Mouse (Mus musculus) ovary, postnatal 36 days (tissue): ENCODE results near the gene Snx15.

ENCODE experiments used
- DNase-seq: peaks from one replicate; pipeline ENCODE4 v3.0.0; 2022; ENCODE audit warnings: low spot score, mixed read lengths

Gene Snx15

DNA sequence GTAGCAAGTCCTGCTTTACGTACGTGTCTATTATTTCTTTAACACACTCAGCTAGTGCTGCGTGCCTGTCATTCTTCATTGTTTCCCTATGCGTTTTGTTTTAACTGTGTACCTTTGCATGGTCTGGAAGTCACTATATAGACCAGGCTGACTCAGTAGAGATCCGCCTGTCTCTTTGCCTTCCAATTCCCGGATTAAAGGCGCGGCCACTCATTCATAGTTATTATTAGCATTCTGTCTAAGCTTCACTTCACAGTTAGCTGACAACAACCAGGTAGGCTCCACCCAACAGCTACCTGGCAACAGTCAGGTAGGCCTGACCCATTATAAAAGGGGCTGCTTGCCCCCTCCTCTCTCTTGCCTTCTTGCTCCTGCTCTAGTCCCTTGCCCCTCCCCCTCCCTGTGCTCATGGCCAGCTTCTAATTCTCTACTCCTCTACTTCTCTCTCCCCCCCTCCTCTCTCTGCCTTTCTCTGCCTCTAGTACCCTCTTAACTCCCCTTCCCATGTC is 9.4 kb downstream of the Snx15 start:
- DNase-seq = no peak

GRCm38 (mm10) chr19:6117986-6118676 is 10.0 kb downstream of the Snx15 start, which contains the start of gene Sac3d1:
TSS of gene Sac3d1 (minus strand) at chr19:6118650.
- peak; percentile 85 for DNase-seq

- no peak for DNase-seq
Measured at GRCm38 (mm10) chr19:6117346-6117985, 10.6 kb downstream of the Snx15 start.

DNA sequence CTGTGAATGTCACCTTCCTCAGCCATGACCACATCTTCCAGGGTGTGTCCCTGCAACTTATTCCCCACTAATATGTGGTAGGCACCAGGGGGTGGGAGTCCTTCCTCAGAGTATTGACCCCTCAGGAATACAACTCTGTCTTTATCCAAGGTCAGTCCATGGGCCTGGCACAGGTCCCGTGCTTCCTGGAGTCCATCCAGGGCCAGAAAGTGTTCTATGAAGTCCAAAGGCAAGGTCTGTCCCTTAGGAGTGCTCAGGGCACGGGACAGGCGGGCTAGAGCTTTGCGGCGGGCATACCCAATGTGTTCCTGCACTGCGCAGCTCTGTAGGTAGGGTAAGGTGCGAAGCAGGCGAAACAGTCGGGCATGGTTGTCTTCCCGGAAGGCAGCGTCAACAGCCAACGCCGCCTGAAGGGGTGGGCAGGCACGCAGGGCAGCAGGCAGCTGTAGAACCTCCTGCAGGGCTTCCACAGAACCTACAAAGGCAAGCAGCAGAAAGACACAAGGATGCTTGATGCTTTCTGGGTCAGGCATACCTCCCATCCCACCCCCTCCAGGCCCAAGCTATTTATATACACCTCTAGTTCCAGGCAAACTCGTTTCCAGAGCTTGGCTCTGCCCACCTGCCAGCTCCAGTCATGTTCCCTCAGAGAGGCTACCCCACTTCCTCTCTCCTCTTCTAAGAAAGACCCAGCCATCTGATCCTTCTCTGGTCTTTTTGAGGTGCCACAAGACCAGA is 11.8 kb downstream of the Snx15 start:
- DNase-seq = no peak

- no peak for DNase-seq
Measured at GRCm38 (mm10) chr19:6113116-6113515, 15.0 kb downstream of the Snx15 start.

- no peak for DNase-seq
Measured at GRCm38 (mm10) chr19:6105586-6105985, 22.5 kb downstream of the Snx15 start, which contains the start of gene Naaladl1. TSS of gene Naaladl1 (plus strand) at chr19:6105782.

GRCm38 (mm10) chr19:6104476-6104875 is 23.6 kb downstream of the Snx15 start:
- no peak for DNase-seq

DNA sequence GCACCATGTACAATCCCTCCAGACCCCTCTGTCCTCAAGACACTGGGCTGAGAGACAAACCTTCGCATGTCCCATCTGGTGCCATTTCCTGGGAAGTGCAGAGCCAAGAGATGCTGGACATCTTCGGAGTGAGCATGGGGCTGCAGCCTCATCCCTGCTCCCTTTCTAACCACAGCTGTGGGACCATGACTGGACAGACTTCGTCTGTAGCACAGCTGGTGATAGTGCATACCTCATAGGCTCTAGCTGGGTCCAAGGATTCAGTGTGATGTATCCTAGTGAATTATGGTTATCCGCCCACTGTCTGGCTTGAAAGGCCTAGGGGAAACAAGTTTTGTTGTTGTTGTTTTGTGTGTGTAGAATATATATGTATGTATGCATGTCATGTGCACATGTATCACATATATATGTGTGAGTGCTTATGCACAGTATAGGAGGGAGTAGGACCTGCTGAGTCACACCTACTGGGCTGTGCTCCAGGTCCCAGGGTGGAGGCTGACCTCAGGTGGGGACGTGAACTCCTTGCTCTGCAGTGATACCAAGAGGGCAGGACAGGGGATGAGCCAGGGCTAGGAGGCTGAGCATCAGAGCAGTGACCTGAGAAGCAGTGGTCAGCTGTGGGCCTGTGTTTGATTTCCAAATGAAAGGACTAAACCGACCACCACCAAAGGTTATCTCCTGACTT is 25.8 kb downstream of the Snx15 start:
- no peak for DNase-seq

DNA sequence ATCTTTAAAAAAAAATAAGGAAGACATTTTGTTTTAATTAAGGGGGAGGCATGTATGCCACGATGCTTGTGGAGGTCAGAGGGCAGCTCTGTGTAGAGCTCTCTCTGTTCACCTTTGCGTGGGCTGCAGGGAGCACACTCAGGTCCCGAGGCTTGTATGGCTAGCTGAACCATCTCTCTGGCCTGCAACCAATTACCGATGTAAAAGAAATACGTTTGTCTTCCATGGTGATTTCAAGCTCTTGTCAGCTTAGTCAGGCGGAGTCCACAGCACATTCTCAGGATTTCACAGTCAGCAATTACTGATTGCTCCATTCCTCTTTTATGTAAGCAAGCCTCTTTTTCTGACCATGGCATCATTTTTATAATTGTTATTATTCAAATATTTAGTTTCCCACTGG is 26.9 kb downstream of the Snx15 start:
- DNase-seq = no peak

DNA sequence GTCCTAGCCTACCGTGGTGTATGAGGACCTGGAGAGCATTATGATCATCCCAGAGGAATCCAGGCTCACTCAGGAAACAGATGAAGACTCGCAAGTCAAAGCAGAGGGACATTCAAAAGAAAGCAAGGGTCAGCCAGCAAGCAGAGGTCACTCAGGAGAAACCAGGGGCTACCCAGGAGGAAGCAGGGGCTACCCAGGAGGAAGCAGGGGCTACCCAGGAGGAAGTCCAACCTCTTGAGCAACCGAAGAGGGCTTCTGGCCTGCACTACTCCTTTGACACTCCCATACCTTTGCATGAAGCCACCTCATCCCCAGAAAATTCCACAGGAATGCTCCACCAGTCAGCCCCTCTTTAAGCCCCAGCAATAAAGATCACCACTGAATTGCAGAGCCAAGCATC is 30.3 kb downstream of the Snx15 start:
- DNase-seq = no peak

DNA sequence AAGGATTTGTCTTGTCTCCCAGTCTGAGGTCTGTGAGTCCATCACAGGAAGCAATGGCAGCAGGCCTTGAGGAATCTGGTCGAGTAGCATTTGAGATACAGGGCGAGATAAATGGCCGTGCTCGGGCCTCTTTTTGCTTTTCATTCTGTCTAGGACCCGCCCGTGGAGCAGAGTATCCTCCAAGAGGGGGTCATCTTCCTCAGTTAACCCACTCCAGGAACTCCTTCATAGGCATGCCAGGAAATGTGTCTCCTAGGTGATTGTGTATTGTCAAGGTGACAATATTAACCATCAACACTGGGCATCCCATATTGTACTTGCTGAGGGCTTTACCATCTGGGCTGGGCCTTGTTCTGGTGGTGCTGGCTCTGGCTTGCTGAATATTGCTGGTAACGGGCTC is 34.0 kb downstream of the Snx15 start, which contains the start of gene AC131692.1:
AC131692.1 (plus strand) TSS at position 301 of the 400 bp plus-strand sequence.
- no peak for DNase-seq

DNA sequence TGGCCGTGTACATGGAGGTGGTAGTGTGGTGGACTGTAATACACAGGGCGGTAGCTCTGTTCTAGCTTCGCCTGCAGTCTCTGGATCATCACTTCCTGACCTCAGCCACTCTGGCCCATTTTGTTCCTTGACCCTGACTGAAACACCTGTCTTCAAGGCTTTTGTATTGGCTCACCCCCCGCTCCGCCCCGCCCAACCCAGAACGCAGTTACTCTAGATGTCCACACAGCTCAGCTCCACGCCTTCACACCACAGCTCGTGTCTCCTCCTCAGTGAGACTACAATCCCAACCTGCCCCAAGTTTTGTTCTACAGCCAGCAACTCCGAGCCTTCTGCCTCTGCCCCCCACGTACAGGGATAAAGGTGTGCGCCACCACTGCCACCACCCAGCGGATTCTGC is 39.3 kb downstream of the Snx15 start:
- DNase-seq = no peak

DNA sequence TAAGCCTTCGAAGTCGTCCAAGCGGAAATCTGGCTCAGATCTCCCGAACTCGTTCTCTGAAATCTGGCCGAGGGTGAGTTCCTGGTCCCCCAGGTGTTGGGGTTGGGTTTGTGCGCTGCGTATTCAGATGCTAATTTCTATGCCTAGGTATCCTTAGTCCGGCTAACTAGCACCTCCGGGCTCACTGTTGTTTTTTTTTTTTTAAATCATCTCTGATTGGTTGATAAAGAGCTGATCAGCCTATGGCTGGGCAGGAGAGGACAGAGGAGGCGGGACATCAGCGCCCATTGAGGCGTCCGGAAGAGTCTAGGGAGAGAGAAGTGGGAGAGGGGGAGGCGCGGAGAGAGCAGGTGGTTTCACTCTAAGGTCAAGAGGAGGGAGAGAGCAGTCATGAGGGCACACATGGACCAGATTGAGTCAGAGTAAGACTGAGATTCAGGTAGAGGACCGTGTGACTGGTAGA is 42.7 kb downstream of the Snx15 start:
- peak; percentile 52 for DNase-seq

DNA sequence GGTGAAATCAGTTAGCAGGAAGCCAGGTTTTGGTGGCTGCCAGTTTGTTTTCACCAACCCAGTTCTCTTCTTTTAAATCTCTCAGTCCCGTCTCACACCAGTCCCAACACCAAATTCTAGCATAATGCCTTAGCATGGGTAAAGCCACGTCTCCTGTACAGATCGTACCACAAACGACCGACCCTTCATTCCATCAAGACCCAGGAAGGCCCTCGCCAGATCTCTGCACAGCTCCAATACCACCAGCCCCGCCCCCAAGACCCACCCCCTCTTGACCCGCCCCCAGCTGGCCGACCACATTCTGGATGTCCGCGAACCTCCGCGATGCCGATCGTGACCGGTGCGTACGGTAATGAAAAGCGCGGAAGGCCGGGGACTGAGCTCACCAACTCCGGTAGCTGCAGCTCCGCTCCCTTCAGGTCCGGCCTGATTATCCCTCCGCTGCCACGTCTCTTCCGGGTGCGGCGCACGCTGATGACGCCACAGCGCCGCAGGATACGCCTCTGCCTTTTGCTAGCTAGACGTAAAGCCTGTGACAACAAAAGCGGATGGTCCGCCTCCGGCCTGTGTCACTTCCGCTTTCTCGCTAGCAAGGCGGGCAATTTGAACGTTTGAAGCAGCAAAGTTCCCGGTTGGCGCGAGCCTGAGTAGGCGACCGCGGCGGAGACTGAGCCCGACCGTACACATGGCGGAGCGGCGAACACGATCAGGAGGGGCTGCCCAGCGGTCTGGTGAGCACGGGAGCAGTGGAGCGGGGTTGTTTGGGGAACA is 43.4 kb downstream of the Snx15 start, which contains the start of the genes Zfpl1 and Cdca5:
Zfpl1 (minus strand) TSS at position 479 of the 771 bp plus-strand sequence.
Cdca5 (plus strand) TSS at position 506 of the 771 bp plus-strand sequence.
- DNase-seq = peak; percentile 94

- no peak for DNase-seq
Measured at GRCm38 (mm10) chr19:6082156-6082555, 45.9 kb downstream of the Snx15 start, which contains the start of gene Gm28374. TSS of gene Gm28374 (minus strand) at chr19:6082256.

- DNase-seq = no peak
Measured at GRCm38 (mm10) chr19:6079983-6080480, 48.1 kb downstream of the Snx15 start, which contains the start of gene Tmem262. TSS of gene Tmem262 (plus strand) at chr19:6080033.

DNA sequence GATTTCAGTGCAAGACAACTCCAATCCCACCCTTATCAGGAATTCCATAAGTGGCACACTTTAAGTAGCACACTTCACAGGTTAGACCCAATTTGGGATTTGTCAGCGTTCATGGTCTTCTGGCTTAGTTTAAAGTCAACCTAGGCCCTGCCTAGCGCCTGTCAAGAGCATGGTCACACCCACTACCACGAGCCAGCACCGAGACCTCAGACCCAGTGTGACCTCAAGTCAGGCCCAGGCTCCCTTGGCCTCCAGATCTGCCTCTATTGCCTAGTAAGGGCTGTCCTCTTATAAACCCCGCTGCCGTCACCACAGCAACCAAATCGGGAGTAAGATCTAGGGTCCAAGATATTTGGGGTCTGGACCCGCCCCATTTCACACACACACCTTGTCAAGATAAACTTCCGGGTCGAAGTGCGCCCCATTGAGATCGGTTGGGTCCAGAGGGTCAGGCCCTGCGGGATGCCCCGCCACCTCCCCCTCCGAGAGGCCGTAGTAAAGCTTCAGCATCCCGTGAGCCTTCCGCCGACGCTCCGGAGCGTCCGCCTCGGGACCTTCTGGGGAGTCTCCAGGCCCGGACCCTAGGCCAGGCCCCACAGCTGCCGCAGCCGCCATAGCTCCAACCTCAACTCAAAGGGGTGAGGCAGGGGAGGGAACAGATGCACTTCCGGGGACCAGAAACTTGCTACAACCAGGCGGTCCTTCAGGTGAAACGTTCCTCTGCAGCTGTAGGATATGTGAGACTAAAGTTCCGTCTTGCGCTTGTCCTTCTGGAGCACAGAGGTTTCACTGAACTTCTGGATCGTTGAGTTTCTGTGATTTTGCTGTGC is 51.3 kb downstream of the Snx15 start, which contains the start of gene Vps51:
Vps51 (minus strand) TSS at position 668 of the 830 bp plus-strand sequence.
- peak; percentile 77 for DNase-seq

- no peak for DNase-seq
Measured at GRCm38 (mm10) chr19:6073889-6074288, 54.2 kb downstream of the Snx15 start.

DNA sequence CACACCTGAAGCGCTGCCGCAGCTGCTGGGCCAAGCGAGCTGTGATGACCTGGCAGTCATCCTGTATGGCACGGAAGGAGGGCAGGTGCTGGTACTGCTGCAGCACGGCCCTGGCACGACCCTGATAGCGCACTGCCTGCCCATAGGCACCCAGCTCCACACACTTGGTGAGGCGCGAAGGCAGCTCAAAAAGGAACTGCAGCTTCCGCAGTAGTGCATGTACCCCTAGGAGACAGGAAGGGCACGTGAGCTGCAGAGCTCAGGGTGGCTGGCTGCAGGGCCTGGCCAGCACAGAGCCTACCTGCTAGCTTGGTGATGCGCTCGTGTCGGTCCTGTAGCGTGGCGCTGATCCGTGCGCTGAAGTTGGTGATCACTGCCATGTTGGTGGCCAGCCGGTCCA is 56.8 kb downstream of the Snx15 start:
- DNase-seq = no peak
